Mouse (Mus musculus) limb, embryonic 10.5 days (tissue): Measurements from ENCODE around the gene Chic1. TPM values are rescaled to one million over a fixed set of nuclear protein-coding genes. Genes with fewer than 3 reads are reported as not detected.

Source experiments
- DNase-seq: peaks from one replicate; pipeline ENCODE4 v3.0.0-alpha.2; 2017; ENCODE audit warnings: low spot score
- H3K27ac ChIP-seq: fragments of 300-500 bp; sonication (generic); 2 replicates; pipeline ENCODE4 v1.5.1; 2016; ENCODE audit warnings: mild to moderate bottlenecking
- H3K27me3 ChIP-seq: fragments of 300-500 bp; sonication (generic); 2 replicates; pipeline ENCODE4 v1.6.1; 2016; ENCODE audit warnings: low read depth, mild to moderate bottlenecking; ENCODE audit not compliant: poor library complexity, severe bottlenecking
- H3K36me3 ChIP-seq: fragments of 300-500 bp; sonication (generic); 2 replicates; pipeline ENCODE4 v1.6.1; 2016; ENCODE audit warnings: mild to moderate bottlenecking, moderate library complexity
- H3K4me1 ChIP-seq: fragments of 300-500 bp; sonication (generic); 2 replicates; pipeline ENCODE4 v1.6.1; 2016
- H3K4me3 ChIP-seq: fragments of 300-500 bp; sonication (generic); 2 replicates; pipeline ENCODE4 v1.5.1; 2016; ENCODE audit warnings: mild to moderate bottlenecking, moderate library complexity
- H3K9me3 ChIP-seq: fragments of 300-500 bp; sonication (generic); replicated peaks from 2 replicates; pipeline ENCODE4 v1.6.1; 2016; ENCODE audit warnings: mild to moderate bottlenecking
- whole genome bisulfite sequencing: fragments of 180-500 bp; shearing (Covaris S2); methylation state at CpG from one replicate; pipeline ENCODE4 v1.1.7; 2016; 5-methylcytosine and 5-hydroxymethylcytosine counted together
- polyA plus RNA-seq: library from polyadenylated mRNA; unstranded; fragments of >200 nt; fragmentation: Nextera tagmentation; extraction: Ambion mirVana; gene quantifications from 2 replicates; pipeline ENCODE4 v1.2.1, GENCODE M21; 2016

Gene Chic1
- 2.6 and 3.0 TPM in 2 replicates for polyA plus RNA-seq

DNA sequence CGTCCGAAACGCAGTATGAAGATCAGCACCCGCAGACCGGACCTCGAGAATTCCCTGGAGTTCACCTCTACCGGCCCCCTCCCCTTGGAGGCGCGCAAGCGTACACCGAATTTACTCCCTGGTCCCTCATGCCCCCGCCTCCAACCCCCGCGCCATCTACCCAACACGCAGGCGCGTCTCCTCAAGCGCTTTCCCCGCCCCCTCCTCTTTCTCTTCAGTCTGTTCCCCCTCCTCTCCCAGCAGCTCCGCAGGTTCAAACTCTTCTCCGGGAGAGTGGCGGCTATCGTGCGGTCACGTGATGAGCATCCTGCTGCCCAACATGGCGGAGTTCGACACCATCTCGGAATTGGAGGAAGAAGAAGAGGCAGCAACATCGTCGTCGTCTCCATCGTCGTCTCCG is at the start of gene Chic1:
Gene Chic1, plus strand, starts transcription at position 190 of the 400 bp plus-strand sequence.
- Histone ChIP-seq H3K36me3 (no peaks in the 10 kb centered on the region), H3K27me3 (peaks cover 98% of the 10 kb centered on the region), H3K4me1 (no peaks in the 10 kb centered on the region), H3K27ac (peak within 1 kb of the TSS; percentile 85), H3K9me3 (no peaks in the 10 kb centered on the region), H3K4me3 (peak within 1 kb of the TSS; percentile 65)
- 9% methylated on average over 34 of the region's 34 CpGs for WGBS
- peak; percentile 81 for DNase-seq

DNA sequence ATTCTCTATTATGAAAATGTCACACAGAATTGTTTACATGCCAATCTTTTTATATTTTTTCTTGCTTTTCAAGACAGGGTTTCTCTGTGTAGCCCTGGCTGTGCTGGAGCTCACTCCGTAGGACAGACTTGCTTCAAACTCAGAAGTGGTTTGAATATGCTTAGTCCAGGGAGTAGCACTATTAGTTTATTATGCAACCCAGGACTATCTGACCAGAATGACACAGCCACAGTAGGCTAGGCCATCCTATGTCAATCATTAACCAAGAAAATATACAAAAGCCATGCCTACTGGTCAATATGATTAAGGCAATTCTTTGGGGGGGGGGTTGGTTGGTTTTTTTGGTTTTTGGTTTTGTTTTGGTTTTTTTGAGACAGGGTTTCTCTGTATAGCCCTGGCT is 48.0 kb upstream of the Chic1 start:
- WGBS, result 100% methylated on average over 1 of the region's 1 CpGs
- peaks cover 88% of the 10 kb centered on the region for H3K27me3 ChIP-seq
- DNase-seq, result no peak

DNA sequence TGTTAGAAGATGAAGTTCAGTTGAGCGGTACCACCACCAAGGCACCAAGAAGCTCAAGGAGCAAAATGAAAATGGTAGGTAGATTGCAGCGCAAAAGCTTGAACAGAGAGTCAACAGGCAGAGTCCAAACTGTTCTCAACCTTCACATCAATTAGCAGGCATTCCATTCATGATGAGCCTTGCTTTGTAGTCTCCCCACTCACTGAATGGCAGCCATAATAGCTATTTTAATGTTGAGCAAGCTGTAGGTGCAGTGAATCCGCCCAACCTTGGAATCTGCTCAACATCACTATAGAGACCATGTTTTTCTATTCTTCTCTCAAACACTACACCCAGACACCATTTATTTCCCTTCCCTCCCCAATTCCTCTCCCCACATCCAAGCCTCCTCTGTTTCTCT is 44.6 kb upstream of the Chic1 start:
- DNase-seq, result no peak
- Histone ChIP-seq H3K4me1 (no peaks in the 10 kb centered on the region), H3K4me3 (no peak overlapping the region), H3K27ac (no peak overlapping the region), H3K27me3 (peaks cover 77% of the 10 kb centered on the region), H3K9me3 (no peaks in the 10 kb centered on the region), H3K36me3 (no peaks in the 10 kb centered on the region)
- WGBS, result 90% methylated on average over 3 of the region's 3 CpGs

More for the DNA sequence above, 48.0 kb upstream of the Chic1 start:
- Histone ChIP-seq H3K4me1 (no peaks in the 10 kb centered on the region), H3K9me3 (no peaks in the 10 kb centered on the region), H3K27ac (no peak overlapping the region), H3K36me3 (no peaks in the 10 kb centered on the region), H3K4me3 (no peak overlapping the region)

DNA sequence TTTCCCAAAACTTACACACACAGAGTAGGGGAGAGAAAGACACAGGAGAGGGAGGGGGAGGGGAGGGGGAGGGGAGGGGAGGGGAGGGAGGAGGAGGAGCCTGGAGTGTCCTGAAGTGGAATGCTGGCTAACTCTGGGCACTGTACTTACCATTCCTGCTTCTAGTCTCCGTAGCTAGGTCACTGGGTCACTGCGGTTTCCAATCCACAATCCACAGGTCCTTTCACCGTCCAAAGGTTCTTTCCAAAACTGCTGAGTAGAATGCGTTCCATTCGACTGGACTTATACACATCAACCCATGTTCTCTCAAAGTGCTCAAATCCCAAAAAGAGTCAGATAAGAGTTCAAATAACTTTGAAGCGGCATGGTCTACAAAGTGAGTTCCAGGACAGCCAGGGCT is 42.1 kb upstream of the Chic1 start:
- WGBS, result 80% methylated on average over 6 of the region's 6 CpGs
- H3K27ac ChIP-seq, result no peak overlapping the region
- no peaks in the 10 kb centered on the region for H3K36me3 ChIP-seq
- H3K4me1 ChIP-seq, result no peaks in the 10 kb centered on the region
- H3K9me3 ChIP-seq, result no peaks in the 10 kb centered on the region
- peaks cover 78% of the 10 kb centered on the region for H3K27me3 ChIP-seq
- no peak for DNase-seq
- no peak overlapping the region for H3K4me3 ChIP-seq

DNA sequence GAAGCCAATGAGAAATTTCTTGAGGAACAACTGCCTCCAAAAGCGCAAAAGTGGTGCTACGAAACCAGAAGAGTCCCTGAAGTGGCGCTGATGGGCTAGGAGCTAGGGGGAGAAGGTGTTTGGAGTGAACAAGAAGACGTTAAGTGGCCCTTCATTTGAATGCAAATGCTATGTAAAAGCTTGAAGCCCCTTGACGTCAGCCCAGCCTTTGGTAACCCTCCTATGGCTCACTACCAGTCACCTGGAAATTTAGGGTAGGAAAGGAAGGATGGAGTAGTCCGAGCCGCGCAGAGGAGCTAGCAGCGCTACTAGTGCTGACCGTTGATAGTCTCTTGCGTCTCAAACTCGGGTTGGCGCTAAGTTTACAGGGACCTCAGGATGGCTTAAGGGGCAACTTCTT is 35.1 kb upstream of the Chic1 start, which contains the start of gene Cdx4:
Gene Cdx4, plus strand, starts transcription at position 253 of the 400 bp plus-strand sequence.
- 12% methylated on average over 13 of the region's 13 CpGs for WGBS
- Histone ChIP-seq H3K4me1 (0 out of 2 replicates have a peak, but pooled peaks cover 5% of the 10 kb centered on the region), H3K9me3 (no peaks in the 10 kb centered on the region), H3K4me3 (peak within 1 kb of the TSS; percentile 15; the same call in 1 of the 2 replicates), H3K36me3 (no peaks in the 10 kb centered on the region), H3K27ac (no peak within 1 kb of the TSS), H3K27me3 (peaks cover 96% of the 10 kb centered on the region)
- no peak for DNase-seq

DNA sequence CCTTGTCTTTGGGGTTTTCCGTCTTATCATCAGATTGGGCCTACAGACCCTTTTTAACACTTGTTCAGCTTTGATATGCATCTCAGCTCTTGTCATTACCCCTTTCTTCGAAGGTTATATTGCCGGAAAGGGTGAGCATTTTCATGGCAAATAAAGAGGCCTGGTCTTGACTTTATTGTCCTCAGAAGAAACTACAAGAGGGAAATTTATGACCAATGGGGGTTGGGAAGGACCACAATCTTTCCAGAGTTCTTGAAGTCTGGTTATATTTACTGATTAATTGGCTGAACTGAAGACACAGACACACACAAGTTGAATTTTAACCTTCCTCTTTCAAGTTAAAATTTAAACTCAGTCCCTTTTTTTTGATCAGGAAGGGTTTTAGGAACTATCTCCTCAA is 30.4 kb upstream of the Chic1 start:
- Histone ChIP-seq H3K4me1 (0 out of 2 replicates have a peak, but pooled peaks cover 5% of the 10 kb centered on the region), H3K27ac (no peak overlapping the region), H3K9me3 (no peaks in the 10 kb centered on the region), H3K4me3 (no peak overlapping the region), H3K27me3 (peaks cover 99% of the 10 kb centered on the region), H3K36me3 (no peaks in the 10 kb centered on the region)
- DNase-seq, result no peak
- 48% methylated on average over 3 of the region's 3 CpGs for WGBS

DNA sequence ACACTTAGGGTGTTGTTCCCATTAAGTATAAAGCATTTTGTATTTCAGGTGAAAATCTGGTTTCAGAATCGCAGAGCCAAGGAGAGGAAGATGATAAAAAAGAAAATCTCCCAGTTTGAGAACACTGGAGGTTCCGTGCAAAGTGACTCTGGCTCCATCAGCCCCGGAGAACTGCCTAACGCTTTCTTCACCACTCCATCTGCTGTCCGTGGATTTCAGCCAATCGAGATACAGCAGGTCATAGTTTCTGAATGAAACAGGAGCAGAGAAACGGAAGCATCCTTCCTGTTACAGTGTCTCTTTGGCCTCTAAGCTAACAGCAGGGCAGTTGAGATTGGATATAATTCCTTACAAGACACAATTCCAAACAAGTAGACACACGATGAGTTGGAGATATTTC is 26.9 kb upstream of the Chic1 start:
- no peaks in the 10 kb centered on the region for H3K4me1 ChIP-seq
- no peak overlapping the region for H3K4me3 ChIP-seq
- no peak overlapping the region for H3K27ac ChIP-seq
- DNase-seq, result no peak
- no peaks in the 10 kb centered on the region for H3K9me3 ChIP-seq
- peaks cover 97% of the 10 kb centered on the region for H3K27me3 ChIP-seq
- 79% methylated on average over 8 of the region's 8 CpGs for WGBS
- no peaks in the 10 kb centered on the region for H3K36me3 ChIP-seq

DNA sequence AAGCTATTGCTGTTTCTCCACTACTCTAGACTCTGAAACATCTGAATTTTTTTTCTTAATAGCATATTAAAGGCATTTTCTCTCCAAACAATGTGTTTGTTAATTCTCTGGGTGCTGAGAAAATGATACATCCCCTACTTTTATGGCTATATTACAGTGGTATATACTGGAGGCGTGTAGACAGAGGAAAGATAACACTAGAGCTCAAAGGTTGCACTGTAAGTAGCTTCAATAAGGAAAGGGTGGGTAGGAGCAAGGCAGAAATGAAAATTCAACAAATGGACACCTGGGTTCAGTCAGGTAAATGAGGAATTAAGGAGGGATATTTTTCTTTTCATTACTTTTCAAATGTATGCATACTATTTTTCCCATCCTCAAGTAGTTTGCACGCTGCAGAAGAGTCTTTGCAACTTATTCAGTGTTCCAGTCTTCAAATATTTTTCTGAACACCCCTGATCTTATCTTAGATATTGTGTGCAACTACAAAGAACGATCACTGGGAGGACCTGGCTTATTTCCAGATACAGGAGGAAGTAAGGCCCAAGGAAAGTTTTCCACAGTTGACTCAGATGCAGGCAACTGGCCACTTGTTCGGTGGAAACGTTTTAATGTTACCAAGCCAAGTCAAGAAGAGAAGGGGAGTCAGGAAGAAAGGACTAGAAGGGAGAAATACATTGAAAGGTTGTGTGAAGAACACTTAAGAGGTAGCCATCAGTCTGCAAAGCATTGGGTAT is 25.0 kb upstream of the Chic1 start:
- Histone ChIP-seq H3K9me3 (no peaks in the 10 kb centered on the region), H3K4me3 (no peak overlapping the region), H3K27me3 (peaks cover 87% of the 10 kb centered on the region), H3K4me1 (no peaks in the 10 kb centered on the region), H3K36me3 (no peaks in the 10 kb centered on the region), H3K27ac (no peak overlapping the region)
- 75% methylated on average over 5 of the region's 5 CpGs for WGBS
- no peak for DNase-seq

DNA sequence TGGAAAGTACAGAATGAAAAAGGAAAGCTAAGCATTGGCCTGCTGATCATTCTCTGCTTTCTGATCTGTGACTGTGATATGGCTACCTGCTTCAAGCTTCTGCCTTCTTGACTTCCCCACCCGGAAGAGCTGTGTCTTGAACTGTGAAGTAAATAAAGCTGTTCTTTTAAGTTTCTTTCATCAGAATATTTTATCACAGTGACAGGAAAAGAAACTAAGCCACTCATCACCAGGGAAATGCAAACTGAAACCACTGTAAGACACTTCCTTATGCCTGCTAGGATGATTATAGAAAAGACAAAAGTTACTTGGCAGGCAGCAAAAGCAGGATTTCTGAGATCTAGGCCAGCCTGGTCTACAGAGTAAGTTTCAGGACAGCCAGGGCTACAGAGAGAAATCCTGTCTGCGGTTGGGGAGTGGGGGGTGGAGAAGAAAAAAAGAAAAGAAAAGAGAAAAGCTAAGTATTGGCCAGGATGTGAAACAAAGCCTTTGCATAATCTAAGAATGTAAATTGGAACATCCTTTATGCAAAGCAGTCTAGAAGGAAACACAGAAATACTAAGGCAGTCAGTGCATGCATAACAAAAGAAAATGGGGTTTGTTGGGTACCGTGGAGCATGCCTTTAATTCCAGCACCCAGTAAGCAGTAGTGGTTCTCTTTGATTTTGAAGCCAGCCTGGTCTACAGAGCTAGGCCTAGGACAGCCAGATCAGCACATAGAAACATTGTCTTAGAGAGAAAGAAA is 14.7 kb upstream of the Chic1 start:
- no peak overlapping the region for H3K4me3 ChIP-seq
- no peaks in the 10 kb centered on the region for H3K4me1 ChIP-seq
- no peak overlapping the region for H3K27ac ChIP-seq
- peaks cover 66% of the 10 kb centered on the region for H3K27me3 ChIP-seq
- no peak for DNase-seq
- no peaks in the 10 kb centered on the region for H3K9me3 ChIP-seq
- no peaks in the 10 kb centered on the region for H3K36me3 ChIP-seq
- WGBS, result 75% methylated on average over 3 of the region's 3 CpGs

DNA sequence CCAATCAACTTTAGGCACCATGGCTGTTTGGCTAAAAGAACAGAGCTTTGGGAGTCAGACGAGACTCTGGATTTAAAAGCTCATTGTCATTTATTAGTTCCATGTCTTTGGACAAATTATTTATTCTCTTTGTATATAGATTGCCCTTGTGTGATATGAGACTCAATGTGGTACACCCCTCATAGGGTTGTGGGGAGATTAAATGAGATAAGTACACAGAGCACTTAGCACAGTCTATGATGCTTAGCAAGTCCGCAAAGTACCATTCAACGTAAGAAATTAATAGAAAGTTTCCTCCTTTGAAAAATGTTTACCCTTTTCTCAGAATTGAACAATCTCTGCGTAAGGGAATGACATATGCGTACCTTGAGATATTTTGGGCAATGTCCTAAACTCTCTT is 492 bp upstream of the Chic1 start:
- H3K27ac ChIP-seq, result no peak overlapping the region
- H3K36me3 ChIP-seq, result no peaks in the 10 kb centered on the region
- no peaks in the 10 kb centered on the region for H3K9me3 ChIP-seq
- no peaks in the 10 kb centered on the region for H3K4me1 ChIP-seq
- WGBS, result 59% methylated on average over 5 of the region's 5 CpGs
- H3K27me3 ChIP-seq, result peaks cover 98% of the 10 kb centered on the region
- peak overlapping the region; percentile 65 for H3K4me3 ChIP-seq
- no peak for DNase-seq

DNA sequence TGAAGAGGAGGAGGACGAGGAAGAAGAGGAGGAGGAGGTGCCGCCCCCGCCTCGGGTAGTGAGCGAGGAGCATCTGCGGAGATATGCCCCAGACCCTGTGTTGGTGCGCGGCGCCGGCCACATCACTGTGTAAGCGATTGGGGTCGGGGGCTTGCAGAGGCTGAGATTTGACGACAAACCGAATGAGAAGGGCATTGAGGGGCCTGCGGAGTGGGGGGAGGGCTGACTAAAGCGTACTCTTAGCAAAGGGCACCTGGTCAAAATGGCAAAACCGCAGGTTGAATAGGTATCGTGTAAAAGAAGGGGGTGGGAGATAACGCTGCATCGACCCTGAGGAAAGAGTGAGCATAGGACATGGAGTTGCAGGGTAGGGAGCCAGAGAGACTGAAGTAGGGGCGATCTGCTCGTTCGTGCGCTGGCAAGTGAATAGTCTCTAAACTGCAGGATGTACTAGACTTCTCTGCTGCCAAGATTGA is 523 bp downstream of the Chic1 start:
- Histone ChIP-seq H3K27me3 (peaks cover 99% of the 10 kb centered on the region), H3K36me3 (no peaks in the 10 kb centered on the region), H3K4me3 (peak overlapping the region; percentile 65), H3K9me3 (no peaks in the 10 kb centered on the region), H3K4me1 (no peaks in the 10 kb centered on the region), H3K27ac (peak overlapping the region; percentile 85)
- 7% methylated on average over 24 of the region's 24 CpGs for WGBS
- DNase-seq, result no peak

DNA sequence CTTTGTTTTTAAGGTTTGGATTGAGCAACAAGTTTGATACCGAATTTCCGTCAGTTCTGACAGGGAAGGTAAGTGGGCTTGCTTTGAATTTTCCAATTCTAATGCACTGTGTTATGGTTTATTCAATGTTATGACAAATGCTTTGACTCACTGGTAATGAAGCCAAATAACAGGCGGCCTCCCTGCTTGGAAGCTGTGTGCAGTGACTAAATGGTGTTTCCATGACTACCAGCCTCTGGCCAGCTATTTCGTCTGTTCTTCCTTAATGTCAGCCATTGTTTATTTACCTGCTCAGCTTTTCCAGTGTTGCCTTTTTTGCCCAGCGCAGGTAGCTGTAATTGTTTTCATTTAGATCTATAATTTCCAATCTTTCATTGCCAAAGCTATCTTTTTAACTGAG is 9.9 kb downstream of the Chic1 start:
- no peaks in the 10 kb centered on the region for H3K9me3 ChIP-seq
- WGBS, result 74% methylated on average over 5 of the region's 5 CpGs
- H3K27me3 ChIP-seq, result peaks cover 79% of the 10 kb centered on the region
- H3K4me3 ChIP-seq, result no peak overlapping the region
- no peaks in the 10 kb centered on the region for H3K36me3 ChIP-seq
- no peaks in the 10 kb centered on the region for H3K4me1 ChIP-seq
- no peak for DNase-seq
- H3K27ac ChIP-seq, result no peak overlapping the region

DNA sequence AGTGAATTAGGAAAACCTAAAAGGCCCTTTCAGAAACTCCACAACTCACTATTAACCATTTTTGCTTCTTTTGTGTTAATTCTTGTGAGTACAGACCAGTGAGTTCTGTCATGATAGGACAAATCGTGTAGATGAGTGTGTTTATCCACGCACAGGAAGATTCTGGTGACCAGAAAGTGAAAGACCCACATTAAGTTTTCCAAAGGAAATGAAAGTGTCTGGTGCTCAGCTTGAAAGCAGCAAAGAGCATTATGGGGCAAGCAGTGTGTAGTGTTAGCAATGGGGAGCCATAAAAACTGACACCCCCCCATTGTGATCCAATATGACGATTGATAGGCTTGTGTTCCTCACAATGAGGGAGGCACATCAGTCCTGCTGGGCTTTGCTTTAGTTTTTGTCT is 12.4 kb downstream of the Chic1 start:
- H3K9me3 ChIP-seq, result no peaks in the 10 kb centered on the region
- H3K27ac ChIP-seq, result no peak overlapping the region
- no peak overlapping the region for H3K4me3 ChIP-seq
- no peaks in the 10 kb centered on the region for H3K36me3 ChIP-seq
- no peaks in the 10 kb centered on the region for H3K4me1 ChIP-seq
- peaks cover 72% of the 10 kb centered on the region for H3K27me3 ChIP-seq
- WGBS, result 73% methylated on average over 3 of the region's 3 CpGs
- no peak for DNase-seq
